In the genomic region with DNA sequence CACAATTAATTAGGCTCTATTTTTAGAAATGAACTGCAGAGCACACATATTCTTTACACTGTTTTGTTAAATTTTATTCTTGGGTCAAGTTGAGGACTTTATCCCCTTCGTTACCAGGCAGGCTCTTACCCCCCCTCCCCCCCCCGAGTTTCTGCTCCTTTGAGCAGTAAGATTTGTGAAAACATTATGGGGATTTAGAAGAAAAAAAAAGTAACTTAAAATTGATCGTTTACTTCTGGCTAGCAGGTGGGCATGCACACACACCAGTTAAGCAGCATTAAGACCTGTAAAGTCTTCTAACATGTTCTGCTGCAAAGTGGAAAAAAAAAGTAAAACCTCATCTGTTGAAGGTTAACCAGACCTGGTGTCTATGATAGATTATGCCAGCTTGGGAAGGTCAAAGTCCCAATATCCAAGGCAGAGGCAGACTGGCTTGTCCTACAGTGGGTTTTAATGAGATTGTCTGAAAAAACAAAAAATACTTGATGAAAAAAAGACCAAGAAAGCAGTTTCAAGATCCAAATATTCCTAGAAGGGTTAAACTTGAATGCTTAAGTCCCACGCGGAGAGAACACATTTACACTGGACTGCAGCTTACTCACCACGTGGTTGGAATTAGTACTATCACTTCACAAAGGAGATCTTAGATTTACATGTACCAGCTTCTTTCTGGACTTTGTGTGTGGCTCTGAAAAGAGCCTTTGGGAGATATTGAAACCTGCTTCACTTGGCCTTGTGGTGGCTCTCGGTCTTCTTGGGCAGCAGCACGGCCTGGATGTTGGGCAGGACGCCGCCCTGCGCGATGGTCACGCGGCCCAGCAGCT, we compare ENCODE assay signal across 8 mouse cellular contexts. TPM values are rescaled to one million over a fixed set of nuclear protein-coding genes. Genes with fewer than 3 reads are reported as not detected.
DNase-seq lines count a peak whose midpoint lies in the region; ATAC-seq and TF ChIP-seq lines count a peak whose summit lies in the region.

No protein-coding gene starts in this region.

- peak overlapping the region; percentile 51 for H3K4me3 ChIP-seq in heart, embryonic 16.5 days (ENCODE audit: low read length)
- H3K4me3 ChIP-seq in intestine, embryonic 14.5 days (ENCODE audit: low read depth, low read length) = peak overlapping the region; percentile 43

- DNase-seq in heart, postnatal 10 days = no peak
- peak; percentile 60 for DNase-seq in brain, embryonic 14.5 days (ENCODE audit: low read depth)
- peak; percentile 72 for DNase-seq in intestine, embryonic 14.5 days (ENCODE audit: low spot score)
- no peak for DNase-seq in left cerebral cortex, postnatal 10 days (ENCODE audit: extremely low spot score in 1 of 2, low spot score in 2 of 2)
- no peak for DNase-seq in natural killer cell, adult 2 months (ENCODE audit: low spot score in 2 of 2)

- peak overlapping the region; percentile 66 for H3K4me2 ChIP-seq in heart, embryonic 16.5 days (ENCODE audit: low read depth, low read length)
- H3K4me2 ChIP-seq in intestine, embryonic 14.5 days (ENCODE audit: low read length) = peak overlapping the region; percentile 56

- ATAC-seq in heart, embryonic 16.5 days (replicated peaks; ENCODE audit: extremely low read depth, insufficient read depth, low FRiP score) = no peak
- ATAC-seq in intestine, embryonic 14.5 days (replicated peaks; ENCODE audit: low FRiP score, low TSS enrichment, low read depth) = peak; percentile 7
- 0 out of 2 replicates have a peak, but pooled peaks have one; percentile 12 for ATAC-seq in megakaryocyte progenitor cell, adult 5-6 weeks (replicated peaks; ENCODE audit: poor library complexity)
- no peak for ATAC-seq in frontal cortex, adult (ENCODE audit: low TSS enrichment)

- no peaks in the 10 kb centered on the region for H3K27me3 ChIP-seq in heart, embryonic 16.5 days (ENCODE audit: control insufficient read depth, insufficient read depth, low read length)
- H3K27me3 ChIP-seq in intestine, embryonic 14.5 days (replicated peaks; ENCODE audit: control insufficient read depth, insufficient read depth, low read length) = no peaks in the 10 kb centered on the region

- H3K4me1 ChIP-seq in heart, embryonic 16.5 days (ENCODE audit: control insufficient read depth, insufficient read depth, low read length) = peaks cover 11% of the 10 kb centered on the region
- H3K4me1 ChIP-seq in intestine, embryonic 14.5 days (replicated peaks; ENCODE audit: control insufficient read depth, insufficient read depth, low read length) = peaks cover 11% of the 10 kb centered on the region

- TF ChIP-seq CTCF in brain, embryonic 14.5 days (IDR thresholded peaks at IDR 0.05; ENCODE audit: borderline replicate concordance, extremely low read depth, insufficient read depth, insufficient read length) = no peak

- no peak for TF ChIP-seq POLR2A in brain, embryonic 14.5 days (IDR thresholded peaks at IDR 0.05; ENCODE audit: borderline replicate concordance, extremely low read depth, insufficient read depth, insufficient read length, poor library complexity, severe bottlenecking)

- peak overlapping the region; percentile 75 for H3K9ac ChIP-seq in heart, embryonic 16.5 days (ENCODE audit: low read length)
- peak overlapping the region; percentile 79 for H3K9ac ChIP-seq in intestine, embryonic 14.5 days (ENCODE audit: low read length)

- WGBS in heart, embryonic 16.5 days = under 1% methylated on average over 13 of the region's 14 CpGs
- WGBS in intestine, embryonic 14.5 days = under 1% methylated on average over 8 of the region's 14 CpGs

- H3K27ac ChIP-seq in heart, embryonic 16.5 days (ENCODE audit: low read length) = peak overlapping the region; percentile 79
- peak overlapping the region; percentile 90 for H3K27ac ChIP-seq in intestine, embryonic 14.5 days (ENCODE audit: low read depth)

- intact Hi-C loops in heart, postnatal 10 days (cut with DNase I) = loop anchor here (5.0 to 10.0 kb wide), 3 partner anchors 210 to 1723 kb away; partner anchors contain the start of genes Hist1h2ac, Hist1h2bc and Hist1h4b
- intact Hi-C loops in left cerebral cortex, postnatal 10 days (cut with DNase I) = no loop called here

- H3K9me3 ChIP-seq in heart, embryonic 16.5 days (replicated peaks; ENCODE audit: control insufficient read depth, low read length) = no peaks in the 10 kb centered on the region
- H3K9me3 ChIP-seq in intestine, embryonic 14.5 days (ENCODE audit: control insufficient read depth, low read length) = no peaks in the 10 kb centered on the region

- no peaks in the 10 kb centered on the region for H3K36me3 ChIP-seq in heart, embryonic 16.5 days (ENCODE audit: control insufficient read depth, insufficient read depth)
- H3K36me3 ChIP-seq in intestine, embryonic 14.5 days (ENCODE audit: control insufficient read depth, insufficient read depth, low read length) = no peaks in the 10 kb centered on the region

RNA-seq across cellular contexts. Expression of gene Hist1h2ah, which starts 0.7 kb away (rescaled TPM):
- 5.3 and 7.9 TPM in 2 replicates for polyA plus RNA-seq in heart, embryonic 16.5 days (2015; fragmentation: Nextera tagmentation; extraction: Ambion mirVana)
- 100 to 1,000 TPM; 181 to 187 TPM for total RNA-seq in heart, postnatal 10 days (2021)
- polyA plus RNA-seq in brain, embryonic 14.5 days (2012; rRNA removed) = 8.8 and 13.4 TPM in 2 replicates
- polyA plus RNA-seq in intestine, embryonic 14.5 days (2014; fragmentation: Nextera tagmentation; extraction: Ambion mirVana) = 11.8 and 19.7 TPM in 2 replicates
- 1.9 and 2.2 TPM in 2 replicates for total RNA-seq in megakaryocyte progenitor cell, adult 5-6 weeks (2015)
- total RNA-seq in megakaryocyte progenitor cell, adult 5-6 weeks (2017) = 923 and 1,838 TPM in 2 replicates
- total RNA-seq in left cerebral cortex, postnatal 10 days (2021) = 10 to 100 TPM; 37.9 to 54.9 TPM

RNA-seq across cellular contexts. Expression of gene Hist1h2bk, which starts 1.0 kb away (rescaled TPM):
- 1.6 and 3.1 TPM in 2 replicates for polyA plus RNA-seq in heart, embryonic 16.5 days (2015; fragmentation: Nextera tagmentation; extraction: Ambion mirVana)
- 100 to 1,000 TPM; 213 to 221 TPM for total RNA-seq in heart, postnatal 10 days (2021)
- polyA plus RNA-seq in brain, embryonic 14.5 days (2012; rRNA removed) = 20.9 and 21.3 TPM in 2 replicates
- polyA plus RNA-seq in intestine, embryonic 14.5 days (2014; fragmentation: Nextera tagmentation; extraction: Ambion mirVana) = 5.2 and 7.5 TPM in 2 replicates
- 65.4 and 83.1 TPM in 2 replicates for total RNA-seq in megakaryocyte progenitor cell, adult 5-6 weeks (2015)
- 1,827 and 2,239 TPM in 2 replicates for total RNA-seq in megakaryocyte progenitor cell, adult 5-6 weeks (2017)
- total RNA-seq in left cerebral cortex, postnatal 10 days (2021) = 10 to 100 TPM; 38.0 to 50.2 TPM

RNA-seq across cellular contexts. Expression of gene Hist1h4i, which starts 6.5 kb away (rescaled TPM):
- polyA plus RNA-seq in heart, embryonic 16.5 days (2015; fragmentation: Nextera tagmentation; extraction: Ambion mirVana) = 9.0 and 10.6 TPM in 2 replicates
- 10 to 100 TPM; 70.8 to 71.4 TPM for total RNA-seq in heart, postnatal 10 days (2021)
- polyA plus RNA-seq in brain, embryonic 14.5 days (2012; rRNA removed) = 20.0 and 40.1 TPM in 2 replicates
- polyA plus RNA-seq in intestine, embryonic 14.5 days (2014; fragmentation: Nextera tagmentation; extraction: Ambion mirVana) = 18.9 and 19.6 TPM in 2 replicates
- 38.4 and 42.3 TPM in 2 replicates for total RNA-seq in megakaryocyte progenitor cell, adult 5-6 weeks (2015)
- 83.0 and 89.0 TPM in 2 replicates for total RNA-seq in megakaryocyte progenitor cell, adult 5-6 weeks (2017)
- 10 to 100 TPM; 45.9 to 47.6 TPM for total RNA-seq in left cerebral cortex, postnatal 10 days (2021)

RNA-seq across cellular contexts. Expression of gene Hist1h2ag, which starts 8.1 kb away (rescaled TPM):
- polyA plus RNA-seq in heart, embryonic 16.5 days (2015; fragmentation: Nextera tagmentation; extraction: Ambion mirVana) = 13.3 and 22.0 TPM in 2 replicates
- total RNA-seq in heart, postnatal 10 days (2021) = 100 to 1,000 TPM; 142 to 176 TPM
- 32.1 and 55.3 TPM in 2 replicates for polyA plus RNA-seq in brain, embryonic 14.5 days (2012; rRNA removed)
- polyA plus RNA-seq in intestine, embryonic 14.5 days (2014; fragmentation: Nextera tagmentation; extraction: Ambion mirVana) = 47.9 and 67.6 TPM in 2 replicates
- 21.6 and 36.7 TPM in 2 replicates for total RNA-seq in megakaryocyte progenitor cell, adult 5-6 weeks (2015)
- 1,156 and 1,370 TPM in 2 replicates for total RNA-seq in megakaryocyte progenitor cell, adult 5-6 weeks (2017)
- total RNA-seq in left cerebral cortex, postnatal 10 days (2021) = 10 to 100 TPM; 26.2 to 28.0 TPM

RNA-seq across cellular contexts. Expression of gene Hist1h2bj, which starts 8.4 kb away (rescaled TPM):
- polyA plus RNA-seq in heart, embryonic 16.5 days (2015; fragmentation: Nextera tagmentation; extraction: Ambion mirVana) = 5.5 and 9.9 TPM in 2 replicates
- total RNA-seq in heart, postnatal 10 days (2021) = 100 to 1,000 TPM; 116 to 123 TPM
- 20.2 and 23.7 TPM in 2 replicates for polyA plus RNA-seq in brain, embryonic 14.5 days (2012; rRNA removed)
- 10.2 and 14.0 TPM in 2 replicates for polyA plus RNA-seq in intestine, embryonic 14.5 days (2014; fragmentation: Nextera tagmentation; extraction: Ambion mirVana)
- total RNA-seq in megakaryocyte progenitor cell, adult 5-6 weeks (2015) = 66.7 and 68.0 TPM in 2 replicates
- total RNA-seq in megakaryocyte progenitor cell, adult 5-6 weeks (2017) = 642 and 843 TPM in 2 replicates
- total RNA-seq in left cerebral cortex, postnatal 10 days (2021) = 10 to 100 TPM; 21.4 to 25.6 TPM

Comparison
In these comparisons a context has a peak if more than half of its experiments do, and no peak if none do; other contexts are left out.
1. ATAC-seq: peak in intestine, embryonic 14.5 days (single experiment) and megakaryocyte progenitor cell, adult 5-6 weeks (single experiment); none in heart, embryonic 16.5 days (single experiment) and frontal cortex, adult (single experiment).
2. DNase-seq: peak in brain, embryonic 14.5 days (single experiment) and intestine, embryonic 14.5 days (single experiment); none in heart, postnatal 10 days (0 of 2), left cerebral cortex, postnatal 10 days (0 of 2) and natural killer cell, adult 2 months (0 of 2).